Mouse (Mus musculus) neural tube, embryonic 15.5 days (tissue): ENCODE measurements around the gene Slc25a31. TPM values are rescaled to one million over a fixed set of nuclear protein-coding genes. Genes with fewer than 3 reads are reported as not detected.

Experiments
- ATAC-seq: fragments of 200-750 bp; cut with Nextera tagmentation; 2 replicates; pipeline ENCODE4 v1.8.0; 2017; ENCODE audit warnings: mild to moderate bottlenecking, moderate TSS enrichment, moderate library complexity; ENCODE audit not compliant: low FRiP score
- H3K27ac ChIP-seq: fragments of 300-500 bp; sonication (generic); replicated peaks from 2 replicates; pipeline ENCODE4 v1.5.1; 2015; ENCODE audit warnings: mild to moderate bottlenecking, inconsistent platforms
- H3K27me3 ChIP-seq: fragments of 300-500 bp; sonication (generic); replicated peaks from 2 replicates; pipeline ENCODE4 v1.6.1; 2015; ENCODE audit warnings: inconsistent platforms
- H3K36me3 ChIP-seq: fragments of 300-500 bp; sonication (generic); 2 replicates; pipeline ENCODE4 v1.6.1; 2015; ENCODE audit warnings: inconsistent platforms
- H3K4me1 ChIP-seq: fragments of 300-500 bp; sonication (generic); 2 replicates; pipeline ENCODE4 v1.6.1; 2015; ENCODE audit warnings: inconsistent platforms
- H3K4me2 ChIP-seq: fragments of 300-500 bp; sonication (generic); 2 replicates; pipeline ENCODE4 v1.6.1; 2015; ENCODE audit warnings: inconsistent platforms, mild to moderate bottlenecking, moderate library complexity
- H3K4me3 ChIP-seq: fragments of 300-500 bp; sonication (generic); replicated peaks from 2 replicates; pipeline ENCODE4 v1.5.1; 2015; ENCODE audit warnings: mild to moderate bottlenecking, inconsistent platforms
- H3K9ac ChIP-seq: fragments of 300-500 bp; sonication (generic); replicated peaks from 2 replicates; pipeline ENCODE4 v1.6.1; 2015; ENCODE audit warnings: mild to moderate bottlenecking, inconsistent platforms
- H3K9me3 ChIP-seq: fragments of 300-500 bp; sonication (generic); replicated peaks from 2 replicates; pipeline ENCODE4 v1.6.1; 2016; ENCODE audit warnings: inconsistent platforms
- WGBS: fragments of 180-500 bp; shearing (Covaris S2); methylation state at CpG from one replicate; pipeline ENCODE4 v1.1.7; 2015; ENCODE audit warnings: mixed read lengths; 5-methylcytosine and 5-hydroxymethylcytosine counted together
- polyA plus RNA-seq: library from polyadenylated mRNA; unstranded; fragments of >200 nt; fragmentation: Nextera tagmentation; extraction: Ambion mirVana; gene quantifications from 2 replicates; pipeline ENCODE4 v1.2.1, GENCODE M21; 2015

The Slc25a31 gene
- polyA plus RNA-seq, 1 experiment from 2014 or later: 0.41 TPM

GRCm38 (mm10) chr3:40685855-40686515, 22.7 kb upstream of the Slc25a31 start:
- H3K27ac ChIP-seq: no peak overlapping the region
- peaks cover 7% of the 10 kb centered on the region; the same call in 1 of the 2 replicates for H3K4me1 ChIP-seq
- H3K27me3 ChIP-seq: no peaks in the 10 kb centered on the region
- H3K4me2 ChIP-seq: no peak overlapping the region
- H3K4me3 ChIP-seq: no peak overlapping the region
- H3K9ac ChIP-seq: no peak overlapping the region
- no peaks in the 10 kb centered on the region for H3K36me3 ChIP-seq
- WGBS: 13% methylated on average over 3 of the region's 3 CpGs
- ATAC-seq: peak; percentile 53; the same call in 1 of the 2 replicates
- H3K9me3 ChIP-seq: no peaks in the 10 kb centered on the region

GRCm38 (mm10) chr3:40686836-40687235, 21.8 kb upstream of the Slc25a31 start:
- no peaks in the 10 kb centered on the region for H3K9me3 ChIP-seq
- ATAC-seq: no peak
- H3K9ac ChIP-seq: no peak overlapping the region
- no peak overlapping the region for H3K4me3 ChIP-seq
- WGBS: 17% methylated on average over 9 of the region's 9 CpGs
- H3K4me2 ChIP-seq: no peak overlapping the region
- H3K36me3 ChIP-seq: no peaks in the 10 kb centered on the region
- H3K4me1 ChIP-seq: peaks cover 7% of the 10 kb centered on the region; the same call in 1 of the 2 replicates
- no peak overlapping the region for H3K27ac ChIP-seq
- no peaks in the 10 kb centered on the region for H3K27me3 ChIP-seq

GRCm38 (mm10) chr3:40687588-40687987, 21.1 kb upstream of the Slc25a31 start:
- Histone ChIP-seq H3K4me2 (no peak overlapping the region), H3K36me3 (no peaks in the 10 kb centered on the region), H3K4me1 (peaks cover 7% of the 10 kb centered on the region; the same call in 1 of the 2 replicates), H3K27ac (no peak overlapping the region), H3K4me3 (no peak overlapping the region), H3K9ac (no peak overlapping the region), H3K27me3 (no peaks in the 10 kb centered on the region), H3K9me3 (no peaks in the 10 kb centered on the region)
- WGBS: 63% methylated on average over 3 of the region's 3 CpGs
- no peak for ATAC-seq

GRCm38 (mm10) chr3:40691566-40691965, 17.1 kb upstream of the Slc25a31 start:
- Histone ChIP-seq H3K27ac (no peak overlapping the region), H3K9ac (no peak overlapping the region), H3K4me1 (no peaks in the 10 kb centered on the region), H3K27me3 (no peaks in the 10 kb centered on the region), H3K4me3 (no peak overlapping the region), H3K4me2 (no peak overlapping the region), H3K9me3 (no peaks in the 10 kb centered on the region), H3K36me3 (no peaks in the 10 kb centered on the region; the same call in 1 of the 2 replicates)
- no peak for ATAC-seq
- 78% methylated on average over 6 of the region's 6 CpGs for WGBS

GRCm38 (mm10) chr3:40693435-40693834, 15.2 kb upstream of the Slc25a31 start:
- Histone ChIP-seq H3K9me3 (no peaks in the 10 kb centered on the region), H3K9ac (no peak overlapping the region), H3K27me3 (no peaks in the 10 kb centered on the region), H3K27ac (no peak overlapping the region), H3K4me1 (no peaks in the 10 kb centered on the region), H3K4me3 (no peak overlapping the region), H3K4me2 (no peak overlapping the region), H3K36me3 (peaks cover 3% of the 10 kb centered on the region; the same call in 1 of the 2 replicates)
- WGBS: 89% methylated on average over 10 of the region's 10 CpGs
- ATAC-seq: no peak

- H3K4me2 ChIP-seq: no peak overlapping the region
- H3K36me3 ChIP-seq: peaks cover 6% of the 10 kb centered on the region; the same call in 1 of the 2 replicates
- H3K4me3 ChIP-seq: no peak overlapping the region
- H3K27me3 ChIP-seq: no peaks in the 10 kb centered on the region
- no peak overlapping the region for H3K27ac ChIP-seq
- no peaks in the 10 kb centered on the region for H3K4me1 ChIP-seq
- ATAC-seq: no peak
- no peaks in the 10 kb centered on the region for H3K9me3 ChIP-seq
- H3K9ac ChIP-seq: no peak overlapping the region
- 94% methylated on average over 7 of the region's 7 CpGs for WGBS
Measured at GRCm38 (mm10) chr3:40693960-40694359, 14.7 kb upstream of the Slc25a31 start.

- WGBS: 50% methylated on average over 2 of the region's 2 CpGs
- Histone ChIP-seq H3K4me1 (no peaks in the 10 kb centered on the region), H3K27ac (no peak overlapping the region), H3K4me3 (no peak overlapping the region), H3K9ac (no peak overlapping the region), H3K9me3 (no peaks in the 10 kb centered on the region), H3K27me3 (no peaks in the 10 kb centered on the region), H3K4me2 (no peak overlapping the region), H3K36me3 (peaks cover 7% of the 10 kb centered on the region; the same call in 1 of the 2 replicates)
- ATAC-seq: no peak
Measured at GRCm38 (mm10) chr3:40694438-40694837, 14.2 kb upstream of the Slc25a31 start.

- H3K36me3 ChIP-seq: peaks cover 7% of the 10 kb centered on the region; the same call in 1 of the 2 replicates
- WGBS: 95% methylated on average over 2 of the region's 2 CpGs
- ATAC-seq: no peak
- no peak overlapping the region for H3K27ac ChIP-seq
- H3K4me2 ChIP-seq: no peak overlapping the region
- no peak overlapping the region for H3K4me3 ChIP-seq
- H3K9me3 ChIP-seq: no peaks in the 10 kb centered on the region
- H3K9ac ChIP-seq: no peak overlapping the region
- H3K27me3 ChIP-seq: no peaks in the 10 kb centered on the region
- no peaks in the 10 kb centered on the region for H3K4me1 ChIP-seq
Measured at GRCm38 (mm10) chr3:40695162-40695561, 13.5 kb upstream of the Slc25a31 start.

- no peak for ATAC-seq
- peaks cover 7% of the 10 kb centered on the region; the same call in 1 of the 2 replicates for H3K36me3 ChIP-seq
- 89% methylated on average over 3 of the region's 3 CpGs for WGBS
Measured at GRCm38 (mm10) chr3:40698834-40699233, 9.8 kb upstream of the Slc25a31 start.

GRCm38 (mm10) chr3:40704816-40705430, 3.7 kb upstream of the Slc25a31 start:
- Histone ChIP-seq H3K27ac (no peak overlapping the region), H3K4me1 (no peaks in the 10 kb centered on the region), H3K9me3 (no peaks in the 10 kb centered on the region), H3K9ac (no peak overlapping the region), H3K36me3 (no peaks in the 10 kb centered on the region), H3K4me3 (no peak overlapping the region), H3K27me3 (no peaks in the 10 kb centered on the region), H3K4me2 (no peak overlapping the region)
- 83% methylated on average over 5 of the region's 5 CpGs for WGBS
- no peak for ATAC-seq

More at GRCm38 (mm10) chr3:40698834-40699233, 9.8 kb upstream of the Slc25a31 start:
- Histone ChIP-seq H3K4me3 (no peak overlapping the region), H3K4me1 (no peaks in the 10 kb centered on the region), H3K9me3 (no peaks in the 10 kb centered on the region), H3K4me2 (no peak overlapping the region), H3K9ac (no peak overlapping the region), H3K27me3 (no peaks in the 10 kb centered on the region), H3K27ac (no peak overlapping the region)

- 26% methylated on average over 1 of the region's 1 CpGs for WGBS
- H3K9ac ChIP-seq: no peak overlapping the region
- H3K4me3 ChIP-seq: no peak overlapping the region
- ATAC-seq: no peak
- no peak overlapping the region for H3K4me2 ChIP-seq
- no peaks in the 10 kb centered on the region for H3K9me3 ChIP-seq
- no peaks in the 10 kb centered on the region for H3K36me3 ChIP-seq
- H3K27me3 ChIP-seq: no peaks in the 10 kb centered on the region
- H3K4me1 ChIP-seq: no peaks in the 10 kb centered on the region
- no peak overlapping the region for H3K27ac ChIP-seq
Measured at GRCm38 (mm10) chr3:40716056-40716455, 7.4 kb downstream of the Slc25a31 start.

- no peak overlapping the region for H3K4me3 ChIP-seq
- H3K27me3 ChIP-seq: no peaks in the 10 kb centered on the region
- H3K4me1 ChIP-seq: no peaks in the 10 kb centered on the region
- H3K27ac ChIP-seq: no peak overlapping the region
- no peaks in the 10 kb centered on the region for H3K36me3 ChIP-seq
- no peak overlapping the region for H3K9ac ChIP-seq
- WGBS: 84% methylated on average over 3 of the region's 3 CpGs
- no peak overlapping the region for H3K4me2 ChIP-seq
- ATAC-seq: no peak
- no peaks in the 10 kb centered on the region for H3K9me3 ChIP-seq
Measured at GRCm38 (mm10) chr3:40719022-40719421, 10.4 kb downstream of the Slc25a31 start.
